Mouse (Mus musculus): ENCODE results near the gene Synpr.
"Not testable (repeated sequence)": the region's sequence is repeated elsewhere in the genome, so short reads cannot be mapped to it uniquely, and the experiment has no call there.

Gene Synpr

GRCm38 (mm10) chr14:13284091-13284844, at the start of gene Synpr:
Gene Synpr (plus strand): TSS chr14:13284780.
- peak; percentile 4 for DNase-seq (ENCODE audit: extremely low read depth, insufficient read length, low spot score)

- DNase-seq (ENCODE audit: extremely low read depth, insufficient read length, low spot score): peak; percentile 4
Observed at GRCm38 (mm10) chr14:13236929-13237328, 47.7 kb upstream of the Synpr start.

- DNase-seq (ENCODE audit: extremely low read depth, insufficient read length, low spot score): no peak
Observed at GRCm38 (mm10) chr14:13247431-13247830, 37.1 kb upstream of the Synpr start.

- no peak for DNase-seq (ENCODE audit: extremely low read depth, insufficient read length, low spot score)
Observed at GRCm38 (mm10) chr14:13249361-13249760, 35.2 kb upstream of the Synpr start.

DNA sequence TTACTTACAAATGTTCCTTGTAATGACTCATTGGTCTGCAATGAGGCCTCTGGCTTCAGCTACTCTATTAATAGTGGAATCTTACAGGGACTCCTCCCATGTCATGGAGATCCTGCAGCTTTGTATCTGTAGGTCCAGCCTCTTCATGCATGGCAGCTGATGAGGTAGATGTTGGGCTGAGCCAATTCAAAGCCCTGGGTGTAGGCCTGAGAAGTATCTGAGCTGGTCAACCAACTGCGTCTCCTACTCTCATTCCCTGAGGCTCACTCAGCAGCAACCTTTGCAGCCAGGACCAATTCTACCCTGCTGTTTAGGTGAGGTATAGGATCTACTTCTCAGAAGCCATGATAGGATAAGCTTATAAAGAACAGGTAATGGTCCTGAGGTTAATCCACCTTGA, 32.0 kb upstream of the Synpr start:
- DNase-seq (ENCODE audit: extremely low read depth, insufficient read length, low spot score): no peak

GRCm38 (mm10) chr14:13254741-13255140, 29.8 kb upstream of the Synpr start:
- not testable (repeated sequence) for DNase-seq (ENCODE audit: extremely low read depth, insufficient read length, low spot score)

DNA sequence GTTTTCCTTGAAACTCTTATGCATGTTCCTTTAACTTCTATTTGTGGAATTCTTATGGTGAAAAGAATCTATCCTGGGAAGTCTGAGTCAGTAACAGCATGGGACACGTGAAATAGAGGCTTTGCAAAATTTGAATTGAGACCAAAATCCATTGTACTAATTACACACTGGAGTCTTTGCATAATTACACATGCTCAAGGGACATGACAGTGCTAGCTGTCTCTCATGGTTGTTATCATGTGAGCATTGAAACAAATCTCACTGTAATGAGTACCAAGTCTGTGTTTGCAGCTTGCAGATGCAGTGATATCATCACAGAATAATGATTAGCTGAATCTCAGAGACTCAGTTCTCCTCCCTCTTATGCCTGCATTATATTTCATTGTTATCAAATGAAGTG, 22.2 kb upstream of the Synpr start:
- DNase-seq (ENCODE audit: extremely low read depth, insufficient read length, low spot score): no peak

DNA sequence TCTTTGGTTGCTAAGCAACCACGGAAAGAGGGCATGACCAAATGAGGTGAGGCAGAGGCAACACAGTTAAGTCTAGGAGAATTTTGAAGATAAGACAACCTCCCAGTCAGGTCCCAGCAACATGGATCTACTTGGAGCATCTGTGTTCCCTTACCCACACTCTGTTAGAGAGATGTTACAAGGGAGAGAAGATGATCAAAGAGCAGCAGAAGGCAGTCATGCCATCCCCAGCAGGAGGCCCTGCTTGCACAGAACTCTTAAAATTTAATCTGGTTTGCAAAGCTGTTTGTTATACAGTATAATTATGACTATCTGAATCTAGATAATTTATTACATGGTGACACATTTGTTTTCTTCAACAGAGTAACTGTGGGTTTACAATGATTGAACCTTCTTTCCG, 18.2 kb upstream of the Synpr start:
- no peak for DNase-seq (ENCODE audit: extremely low read depth, insufficient read length, low spot score)

DNA sequence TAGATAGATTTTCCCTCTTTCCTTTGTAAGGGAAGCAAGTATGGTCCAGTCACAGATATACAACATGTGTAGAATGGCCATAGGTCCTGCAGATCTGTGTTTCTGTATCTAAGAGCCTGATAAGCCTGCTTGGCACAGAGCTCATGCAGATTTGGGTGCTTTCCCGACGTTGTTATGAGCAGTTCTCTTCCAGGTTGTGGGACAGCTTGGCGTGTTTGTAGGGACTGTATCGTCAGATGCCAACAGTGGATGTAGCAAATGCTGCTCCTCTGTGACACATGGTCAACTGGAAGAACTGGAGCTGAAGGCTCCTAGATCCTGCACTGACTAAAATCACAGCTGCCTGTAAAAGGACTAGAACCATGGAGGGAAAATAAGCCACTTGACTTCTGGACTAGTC, 17.4 kb upstream of the Synpr start:
- no peak for DNase-seq (ENCODE audit: extremely low read depth, insufficient read length, low spot score)

- DNase-seq (ENCODE audit: extremely low read depth, insufficient read length, low spot score): no peak
Observed at GRCm38 (mm10) chr14:13283211-13283610, 1.4 kb upstream of the Synpr start.

GRCm38 (mm10) chr14:13284845-13285198, 242 bp downstream of the Synpr start:
- DNase-seq (ENCODE audit: extremely low read depth, insufficient read length, low spot score): no peak

- DNase-seq (ENCODE audit: extremely low read depth, insufficient read length, low spot score): no peak
Observed at GRCm38 (mm10) chr14:13285341-13286130, 956 bp downstream of the Synpr start.

DNA sequence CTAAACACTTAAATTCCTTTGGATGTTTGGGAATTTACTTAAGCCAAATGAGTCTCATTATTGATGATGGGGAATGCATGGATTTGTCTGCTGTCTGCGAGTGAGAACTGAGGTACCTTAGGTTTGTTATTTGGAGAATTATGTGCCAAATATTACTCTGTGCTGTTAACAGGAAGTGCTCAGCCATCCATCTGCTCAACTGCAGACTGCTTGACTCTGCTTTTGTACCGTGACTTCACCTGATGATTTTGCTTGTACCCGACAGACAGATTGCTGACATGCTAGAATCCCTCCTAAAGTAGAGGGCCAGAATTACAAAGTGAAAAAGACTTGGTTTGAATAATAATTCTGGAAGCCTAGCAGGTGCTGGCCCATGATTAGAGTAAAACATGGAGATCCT, 9.6 kb downstream of the Synpr start:
- DNase-seq (ENCODE audit: extremely low read depth, insufficient read length, low spot score): no peak

- no peak for DNase-seq (ENCODE audit: extremely low read depth, insufficient read length, low spot score)
Observed at GRCm38 (mm10) chr14:13314323-13314722, 29.7 kb downstream of the Synpr start.

- no peak for DNase-seq (ENCODE audit: extremely low read depth, insufficient read length, low spot score)
Observed at GRCm38 (mm10) chr14:13328461-13328860, 43.9 kb downstream of the Synpr start.

GRCm38 (mm10) chr14:13332497-13333306, 48.1 kb downstream of the Synpr start:
- no peak for DNase-seq (ENCODE audit: extremely low read depth, insufficient read length, low spot score)

GRCm38 (mm10) chr14:13333372-13333771, 48.8 kb downstream of the Synpr start:
- DNase-seq (ENCODE audit: extremely low read depth, insufficient read length, low spot score): no peak

- no peak for DNase-seq (ENCODE audit: extremely low read depth, insufficient read length, low spot score)
Observed at GRCm38 (mm10) chr14:13336162-13336561, 51.6 kb downstream of the Synpr start.

GRCm38 (mm10) chr14:13340688-13341087, 56.1 kb downstream of the Synpr start:
- no peak for DNase-seq (ENCODE audit: extremely low read depth, insufficient read length, low spot score)

DNA sequence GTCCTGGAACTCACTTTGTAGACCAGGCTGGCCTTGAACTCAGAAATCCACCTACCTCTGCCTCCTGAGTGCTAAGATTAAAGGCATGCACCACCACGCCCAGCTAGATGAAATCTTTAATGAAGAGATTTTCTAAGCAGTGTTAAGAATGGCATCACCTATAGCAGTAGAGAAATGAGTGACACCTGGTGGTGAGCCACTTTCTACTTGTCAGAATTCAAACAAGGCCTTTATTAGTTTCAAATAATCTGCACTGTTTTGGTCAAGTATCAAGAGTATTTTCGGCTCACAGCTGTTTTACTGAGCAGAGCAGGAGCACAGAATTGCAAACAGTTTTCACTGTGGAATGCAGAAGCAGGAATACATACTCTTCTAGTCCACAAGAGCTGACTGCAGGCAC, 59.7 kb downstream of the Synpr start:
- no peak for DNase-seq (ENCODE audit: extremely low read depth, insufficient read length, low spot score)

GRCm38 (mm10) chr14:13349170-13349865, 64.7 kb downstream of the Synpr start:
- no peak for DNase-seq (ENCODE audit: extremely low read depth, insufficient read length, low spot score)
